Mouse (Mus musculus): Measurements from ENCODE around the gene Mfsd12. TPM values are rescaled to one million over a fixed set of nuclear protein-coding genes. Genes with fewer than 3 reads are reported as not detected.

The Mfsd12 gene
- total and polyA plus RNA-seq, 2 experiments from 2014 or later = 10.3 to 30.5 TPM

DNA sequence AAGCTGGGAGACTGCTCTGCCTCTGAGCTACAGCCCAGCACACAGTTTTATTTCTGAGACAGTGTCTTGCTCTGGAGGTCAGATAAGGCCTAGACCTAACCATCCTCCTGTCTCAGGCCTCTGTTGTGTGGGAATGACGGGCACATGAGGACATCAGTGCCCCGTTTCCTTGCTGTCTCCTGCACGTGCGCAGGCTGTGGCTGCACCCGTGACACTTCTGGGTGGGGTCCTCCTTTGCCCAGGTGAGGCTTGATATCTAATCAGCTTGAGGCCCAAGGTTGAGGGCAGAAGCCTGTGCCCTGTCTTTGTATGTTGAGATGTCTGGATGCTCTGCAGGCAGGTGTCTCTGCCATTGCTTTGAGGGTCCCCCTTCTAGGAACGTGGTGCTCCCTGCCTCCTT, 35.0 kb downstream of the Mfsd12 start:
- peaks cover 17% of the 10 kb centered on the region; the same call in 1 of the 2 replicates for H3K4me1 ChIP-seq (ENCODE audit: control insufficient read depth, insufficient read depth)
- no peak overlapping the region for H3K27ac ChIP-seq (ENCODE audit: low read depth)
- H3K9ac ChIP-seq (replicated peaks; ENCODE audit: low read depth, low read length) = no peak overlapping the region
- H3K27me3 ChIP-seq (ENCODE audit: control insufficient read depth, insufficient read depth, low read length) = no peaks in the 10 kb centered on the region
- H3K9me3 ChIP-seq (replicated peaks; ENCODE audit: control insufficient read depth, low read length) = no peaks in the 10 kb centered on the region
- DNase-seq (ENCODE audit: low spot score) (no peak), ATAC-seq (ENCODE audit: insufficient read depth, low read depth) (no peak)
- no peak overlapping the region for H3K4me3 ChIP-seq (ENCODE audit: low read depth, low read length)
- 72% methylated on average over 6 of the region's 6 CpGs for WGBS
- TF ChIP-seq CTCF (IDR thresholded peaks at IDR 0.05; ENCODE audit: low read depth) = no peak
- TF ChIP-seq EP300 (IDR thresholded peaks at IDR 0.05; ENCODE audit: low read depth) = no peak
- H3K4me2 ChIP-seq (ENCODE audit: low read depth, low read length) = no peak overlapping the region
- peaks cover 25% of the 10 kb centered on the region for H3K36me3 ChIP-seq (replicated peaks; ENCODE audit: control insufficient read depth, insufficient read depth, low read length)

DNA sequence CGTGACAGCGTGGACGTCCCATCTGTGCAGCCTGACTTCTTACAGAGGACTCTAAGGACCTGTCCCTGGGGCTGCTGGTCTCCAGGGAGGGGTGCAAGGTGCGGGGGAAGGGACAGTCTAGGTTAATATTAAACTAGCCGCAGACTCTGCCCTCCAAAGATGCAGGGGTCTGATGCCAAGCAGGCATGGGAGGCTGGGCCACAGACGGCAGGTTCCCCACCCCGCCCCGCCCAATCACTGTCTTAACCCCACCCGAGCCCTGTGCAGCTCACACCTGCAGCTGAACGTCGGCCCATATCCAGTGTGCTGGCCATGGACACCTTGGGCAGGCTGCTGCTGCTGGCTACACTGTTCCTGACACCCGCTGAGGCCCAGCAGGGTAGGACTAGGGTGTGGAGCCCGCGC, 35.5 kb downstream of the Mfsd12 start, which contains the start of gene Smim24:
TSS of gene Smim24 (plus strand) at position 271 of the 405 bp plus-strand sequence.
- peak within 1 kb of the TSS; percentile 26 for H3K4me3 ChIP-seq (ENCODE audit: low read depth, low read length)
- peak within 1 kb of the TSS; percentile 63 for H3K4me2 ChIP-seq (ENCODE audit: low read depth, low read length)
- H3K27ac ChIP-seq (ENCODE audit: low read depth) = peak within 1 kb of the TSS; percentile 58
- H3K9me3 ChIP-seq (replicated peaks; ENCODE audit: control insufficient read depth, low read length) = no peaks in the 10 kb centered on the region
- H3K9ac ChIP-seq (replicated peaks; ENCODE audit: low read depth, low read length) = peak within 1 kb of the TSS; percentile 56
- no peaks in the 10 kb centered on the region for H3K27me3 ChIP-seq (ENCODE audit: control insufficient read depth, insufficient read depth, low read length)
- H3K4me1 ChIP-seq (ENCODE audit: control insufficient read depth, insufficient read depth) = peaks cover 17% of the 10 kb centered on the region; the same call in 1 of the 2 replicates
- TF ChIP-seq EP300 (IDR thresholded peaks at IDR 0.05; ENCODE audit: low read depth) (no peak), CTCF (IDR thresholded peaks at IDR 0.05; ENCODE audit: low read depth) (no peak)
- DNase-seq (ENCODE audit: low spot score) = no peak
- no peak for ATAC-seq (ENCODE audit: insufficient read depth, low read depth)
- 65% methylated on average over 14 of the region's 14 CpGs for WGBS
- peaks cover 25% of the 10 kb centered on the region for H3K36me3 ChIP-seq (replicated peaks; ENCODE audit: control insufficient read depth, insufficient read depth, low read length)

DNA sequence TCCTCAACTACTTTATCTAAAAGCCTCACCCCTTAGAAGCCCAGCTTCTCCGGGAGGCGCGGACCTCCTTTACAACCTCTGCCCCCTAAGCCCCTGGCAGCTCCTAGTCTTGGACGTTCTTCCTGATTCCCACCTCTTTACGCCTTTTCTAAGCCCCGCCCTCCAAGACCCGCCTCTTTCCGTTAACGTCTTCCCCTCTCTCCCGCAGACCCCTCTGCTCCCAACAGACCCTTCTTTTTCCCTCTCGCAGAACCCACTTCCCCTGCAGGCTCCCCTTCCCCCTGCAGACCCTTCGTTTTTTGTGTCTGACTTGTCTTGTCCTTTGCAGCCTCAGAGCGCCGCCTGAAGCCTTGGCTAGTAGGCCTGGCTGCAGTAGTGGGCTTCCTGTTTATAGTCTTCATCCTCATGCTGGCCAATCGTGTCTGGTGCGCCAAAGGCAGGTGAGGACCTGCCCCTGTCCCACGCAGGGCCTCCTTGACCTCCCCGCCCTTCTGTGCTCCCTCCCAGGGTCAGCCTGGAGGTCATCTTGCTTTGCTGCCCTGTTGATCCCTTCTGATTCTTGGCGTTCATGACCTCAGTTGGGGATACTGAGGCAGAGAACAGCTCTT, 36.3 kb downstream of the Mfsd12 start:
- no peak for DNase-seq (ENCODE audit: low spot score)

DNA sequence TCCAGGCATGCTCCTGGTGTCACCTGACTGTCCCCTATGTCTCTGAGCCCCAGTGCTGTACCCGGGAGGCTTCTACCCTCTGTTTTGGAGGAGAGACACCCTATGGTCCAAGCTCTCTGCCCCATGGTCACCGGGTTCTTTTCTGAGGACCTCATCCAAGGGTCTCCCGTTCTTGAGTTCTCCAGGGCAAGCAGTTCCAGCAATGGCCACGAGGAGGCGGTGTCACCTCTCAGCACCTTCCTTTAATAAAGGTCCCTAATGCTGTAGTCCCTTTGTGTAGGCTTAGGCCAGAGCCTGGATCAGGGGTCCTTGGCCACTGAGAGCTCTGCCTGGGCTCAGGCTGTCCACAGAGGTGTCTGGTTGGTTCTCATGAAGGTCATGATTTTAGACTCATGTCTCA, 37.8 kb downstream of the Mfsd12 start:
- H3K36me3 ChIP-seq (replicated peaks; ENCODE audit: control insufficient read depth, insufficient read depth, low read length) = peaks cover 32% of the 10 kb centered on the region
- TF ChIP-seq CTCF (IDR thresholded peaks at IDR 0.05; ENCODE audit: low read depth) = peak; percentile 91
- TF ChIP-seq EP300 (IDR thresholded peaks at IDR 0.05; ENCODE audit: low read depth) = no peak
- DNase-seq (ENCODE audit: low spot score) (peak; percentile 69), ATAC-seq (ENCODE audit: insufficient read depth, low read depth) (peak; percentile 43)
- H3K9me3 ChIP-seq (replicated peaks; ENCODE audit: control insufficient read depth, low read length) = no peaks in the 10 kb centered on the region
- H3K9ac ChIP-seq (replicated peaks; ENCODE audit: low read depth, low read length) = no peak overlapping the region
- H3K4me3 ChIP-seq (ENCODE audit: low read depth, low read length) = no peak overlapping the region
- no peak overlapping the region for H3K4me2 ChIP-seq (ENCODE audit: low read depth, low read length)
- peaks cover 12% of the 10 kb centered on the region; the same call in 1 of the 2 replicates for H3K4me1 ChIP-seq (ENCODE audit: control insufficient read depth, insufficient read depth)
- no peak overlapping the region for H3K27ac ChIP-seq (ENCODE audit: low read depth)
- no peaks in the 10 kb centered on the region for H3K27me3 ChIP-seq (ENCODE audit: control insufficient read depth, insufficient read depth, low read length)
- 10% methylated on average over 5 of the region's 5 CpGs for WGBS

More for the DNA sequence above, 36.3 kb downstream of the Mfsd12 start:
- Histone ChIP-seq H3K27me3 (ENCODE audit: control insufficient read depth, insufficient read depth, low read length) (no peaks in the 10 kb centered on the region), H3K4me1 (ENCODE audit: control insufficient read depth, insufficient read depth) (peaks cover 17% of the 10 kb centered on the region; the same call in 1 of the 2 replicates), H3K4me3 (ENCODE audit: low read depth, low read length) (peak overlapping the region; percentile 26), H3K36me3 (replicated peaks; ENCODE audit: control insufficient read depth, insufficient read depth, low read length) (peaks cover 25% of the 10 kb centered on the region), H3K9me3 (replicated peaks; ENCODE audit: control insufficient read depth, low read length) (no peaks in the 10 kb centered on the region), H3K4me2 (ENCODE audit: low read depth, low read length) (peak overlapping the region; percentile 63), H3K27ac (ENCODE audit: low read depth) (peak overlapping the region; percentile 58), H3K9ac (replicated peaks; ENCODE audit: low read depth, low read length) (peak overlapping the region; percentile 56)
- TF ChIP-seq CTCF (IDR thresholded peaks at IDR 0.05; ENCODE audit: low read depth) (no peak), EP300 (IDR thresholded peaks at IDR 0.05; ENCODE audit: low read depth) (no peak)
- WGBS = 9% methylated on average over 19 of the region's 19 CpGs
- ATAC-seq (ENCODE audit: insufficient read depth, low read depth) = no peak

DNA sequence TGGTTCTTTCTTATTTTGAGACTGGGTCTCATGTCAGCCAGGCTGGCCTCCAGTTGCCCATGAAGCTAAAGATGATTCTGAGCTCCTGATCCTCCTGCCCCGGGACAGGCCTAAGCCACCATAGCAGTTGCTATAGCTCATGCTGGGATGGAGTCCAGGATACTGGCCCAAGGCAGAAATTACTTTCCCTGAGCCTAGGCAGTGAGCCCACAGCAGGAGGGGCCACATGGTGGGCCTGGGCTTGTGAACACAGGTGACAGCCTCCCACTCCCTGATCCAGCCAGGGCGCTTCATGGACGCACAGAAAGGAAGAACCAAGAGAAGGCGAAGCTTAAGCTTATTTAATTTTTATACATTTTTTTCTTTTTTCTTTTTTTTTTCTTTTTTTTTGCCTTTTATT, 38.6 kb downstream of the Mfsd12 start:
- peaks cover 40% of the 10 kb centered on the region for H3K36me3 ChIP-seq (replicated peaks; ENCODE audit: control insufficient read depth, insufficient read depth, low read length)
- H3K4me1 ChIP-seq (ENCODE audit: control insufficient read depth, insufficient read depth) = peaks cover 12% of the 10 kb centered on the region; the same call in 1 of the 2 replicates
- H3K27ac ChIP-seq (ENCODE audit: low read depth) = no peak overlapping the region
- no peaks in the 10 kb centered on the region for H3K27me3 ChIP-seq (ENCODE audit: control insufficient read depth, insufficient read depth, low read length)
- no peak for DNase-seq (ENCODE audit: low spot score)
- no peaks in the 10 kb centered on the region for H3K9me3 ChIP-seq (replicated peaks; ENCODE audit: control insufficient read depth, low read length)
- WGBS = 86% methylated on average over 4 of the region's 4 CpGs
- no peak overlapping the region for H3K4me2 ChIP-seq (ENCODE audit: low read depth, low read length)
- no peak overlapping the region for H3K4me3 ChIP-seq (ENCODE audit: low read depth, low read length)
- no peak overlapping the region for H3K9ac ChIP-seq (replicated peaks; ENCODE audit: low read depth, low read length)
- no peak for ATAC-seq (ENCODE audit: insufficient read depth, low read depth)
- TF ChIP-seq CTCF (IDR thresholded peaks at IDR 0.05; ENCODE audit: low read depth) (no peak), EP300 (IDR thresholded peaks at IDR 0.05; ENCODE audit: low read depth) (no peak)

DNA sequence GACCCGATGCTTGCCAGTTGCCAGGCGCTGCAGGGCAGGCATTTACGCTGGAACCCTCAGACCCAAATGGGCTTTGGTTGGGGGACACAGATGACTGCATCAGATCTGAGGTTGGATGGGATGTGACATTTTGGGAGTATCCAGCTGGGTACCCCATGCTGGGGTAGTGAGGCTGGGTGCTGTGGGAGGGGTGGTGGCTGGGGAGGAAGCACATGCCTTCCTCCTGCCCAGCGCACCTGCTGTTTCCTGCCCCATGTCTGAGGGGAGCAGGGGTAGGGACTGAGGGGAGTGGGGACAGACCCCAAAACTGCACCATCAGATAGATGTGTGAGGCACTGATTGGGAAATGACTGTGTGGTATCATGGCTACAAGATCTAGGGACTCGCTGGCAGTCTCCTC, 39.5 kb downstream of the Mfsd12 start:
- TF ChIP-seq EP300 (IDR thresholded peaks at IDR 0.05; ENCODE audit: low read depth) (no peak), CTCF (IDR thresholded peaks at IDR 0.05; ENCODE audit: low read depth) (no peak)
- Histone ChIP-seq H3K9ac (replicated peaks; ENCODE audit: low read depth, low read length) (no peak overlapping the region), H3K36me3 (replicated peaks; ENCODE audit: control insufficient read depth, insufficient read depth, low read length) (peaks cover 41% of the 10 kb centered on the region), H3K4me2 (ENCODE audit: low read depth, low read length) (no peak overlapping the region), H3K4me1 (ENCODE audit: control insufficient read depth, insufficient read depth) (peaks cover 21% of the 10 kb centered on the region), H3K4me3 (ENCODE audit: low read depth, low read length) (no peak overlapping the region), H3K9me3 (replicated peaks; ENCODE audit: control insufficient read depth, low read length) (no peaks in the 10 kb centered on the region), H3K27ac (ENCODE audit: low read depth) (no peak overlapping the region), H3K27me3 (ENCODE audit: control insufficient read depth, insufficient read depth, low read length) (no peaks in the 10 kb centered on the region)
- WGBS = 78% methylated on average over 5 of the region's 5 CpGs
- DNase-seq (ENCODE audit: low spot score) = no peak
- no peak for ATAC-seq (ENCODE audit: insufficient read depth, low read depth)

Measured in heart, postnatal 0 days (tissue).